Mouse (Mus musculus) olfactory bulb, adult 2 months (tissue): ENCODE measurements around the gene Vars.

Experiments used
- CTCF ChIP-seq: fragments of 200-500 bp; IDR thresholded peaks from 2 replicates; pipeline ENCODE4 v1.5.1; 2012; ENCODE audit warnings: low read depth, mild to moderate bottlenecking, low read length, moderate library complexity; ENCODE audit not compliant: insufficient read depth
- POLR2A ChIP-seq: fragments of 200-500 bp; IDR thresholded peaks from 2 replicates; pipeline ENCODE4 v1.6.1; 2012; ENCODE audit warnings: mild to moderate bottlenecking, low read depth, low read length, moderate library complexity; ENCODE audit not compliant: insufficient read depth

GRCm38 (mm10) chr17:35031272-35031671, 30.5 kb downstream of the Vars start:
- TF ChIP-seq CTCF (no peak), POLR2A (no peak)
